Mouse (Mus musculus): ENCODE measurements at regions not wholly inside any gene's neighbourhood (a gene's known extent, or its start where the extent isn't known, plus 50 kb on each side); places are given as distances from the start of the nearest gene placed in this dataset.

- Histone ChIP-seq H3K27ac (ENCODE audit: insufficient read depth, low read depth) (no peak overlapping the region), H3K4me1 (ENCODE audit: control insufficient read depth in 1 of 2, insufficient read depth in 2 of 2) (no peaks in the 10 kb centered on the region), H3K9ac (ENCODE audit: insufficient read depth, low read depth) (no peak overlapping the region), H3K36me3 (replicated peaks in 1 of 2; ENCODE audit: control insufficient read depth in 1 of 2, insufficient read depth in 1 of 2, low read length in 1 of 2) (no peaks in the 10 kb centered on the region), H3K4me2 (ENCODE audit: insufficient read depth, low read depth, poor library complexity, severe bottlenecking) (no peak overlapping the region), H3K9me3 (replicated peaks; ENCODE audit: low read length) (peaks cover 73% of the 10 kb centered on the region), H3K4me3 (replicated peaks in 1 of 3; ENCODE audit: low read depth in 2 of 3, low read length in 2 of 3, poor library complexity in 1 of 3) (no peak overlapping the region), H3K27me3 (replicated peaks) (no peaks in the 10 kb centered on the region), H3K79me2 (replicated peaks; ENCODE audit: control insufficient read depth, extremely low read depth, insufficient read depth, poor library complexity, severe bottlenecking) (no peaks in the 10 kb centered on the region)
- TF ChIP-seq MAX (IDR thresholded peaks at IDR 0.05; ENCODE audit: low read length) = no peak
- TF ChIP-seq ELF1 (IDR thresholded peaks at IDR 0.05; ENCODE audit: low read depth, low read length) = no peak
- no peak for TF ChIP-seq PAX5 (IDR thresholded peaks at IDR 0.05; ENCODE audit: low read length)
- TF ChIP-seq EP300 (IDR thresholded peaks at IDR 0.05; ENCODE audit: low read length) = no peak
- no peak for TF ChIP-seq NRF1 (IDR thresholded peaks at IDR 0.05; ENCODE audit: low read depth, low read length)
- TF ChIP-seq UBTF (IDR thresholded peaks at IDR 0.05; ENCODE audit: low read depth, low read length) = no peak
- no peak for TF ChIP-seq E2F4 (IDR thresholded peaks at IDR 0.05; ENCODE audit: insufficient replicate concordance, low read depth, low read length)
- TF ChIP-seq ZC3H11A (IDR thresholded peaks at IDR 0.05; ENCODE audit: low read depth, low read length) = no peak
- no peak for TF ChIP-seq CHD1 (IDR thresholded peaks at IDR 0.05; ENCODE audit: low read depth, low read length)
- no peak for TF ChIP-seq IRF4 (IDR thresholded peaks at IDR 0.05; ENCODE audit: low read depth, low read length)
- TF ChIP-seq RAD21 (IDR thresholded peaks at IDR 0.05; ENCODE audit: low read depth, low read length) = no peak
- TF ChIP-seq JUND (conservative IDR thresholded peaks at IDR 0.05; ENCODE audit: low read depth, low read length) = no peak
- TF ChIP-seq MXI1 (IDR thresholded peaks at IDR 0.05; ENCODE audit: low read depth, low read length) = no peak
- dilution Hi-C loops (cut with MboI; ENCODE audit: extremely low pct_ligation_motif_present, extremely low pct_unique_long_range_greater_than_20kb, low sequenced_read_pairs) (no loop called here), in situ Hi-C loops (cut with MboI; ENCODE audit: low pct_ligation_motif_present, low pct_unique_long_range_greater_than_20kb, low sequenced_read_pairs) (no loop called here)
- no peak for DNase-seq (ENCODE audit: extremely low read depth)
Measured at GRCm38 (mm10) chr9:68357231-68357630, 296.4 kb upstream of the Rora start.

GRCm38 (mm10) chr9:68366973-68367372 lies 286.6 kb upstream of the Rora start:
- no peak overlapping the region for H3K4me2 ChIP-seq (ENCODE audit: insufficient read depth, low read depth, poor library complexity, severe bottlenecking)
- in situ Hi-C loops (cut with MboI; ENCODE audit: low pct_ligation_motif_present, low pct_unique_long_range_greater_than_20kb, low sequenced_read_pairs) = no loop called here
- no peak overlapping the region for H3K27ac ChIP-seq (ENCODE audit: insufficient read depth, low read depth)
- dilution Hi-C loops (cut with MboI; ENCODE audit: extremely low pct_ligation_motif_present, extremely low pct_unique_long_range_greater_than_20kb, low sequenced_read_pairs) = no loop called here
- no peak overlapping the region for H3K9ac ChIP-seq (ENCODE audit: insufficient read depth, low read depth)
- no peaks in the 10 kb centered on the region for H3K79me2 ChIP-seq (replicated peaks; ENCODE audit: control insufficient read depth, extremely low read depth, insufficient read depth, poor library complexity, severe bottlenecking)
- no peaks in the 10 kb centered on the region for H3K36me3 ChIP-seq (replicated peaks in 1 of 2; ENCODE audit: control insufficient read depth in 1 of 2, insufficient read depth in 1 of 2, low read length in 1 of 2)
- H3K4me3 ChIP-seq (replicated peaks in 1 of 3; ENCODE audit: low read depth in 2 of 3, low read length in 2 of 3, poor library complexity in 1 of 3) = no peak overlapping the region
- H3K27me3 ChIP-seq (replicated peaks) = no peaks in the 10 kb centered on the region
- peaks cover 74% of the 10 kb centered on the region for H3K9me3 ChIP-seq (replicated peaks; ENCODE audit: low read length)
- TF ChIP-seq ZNF384 (IDR thresholded peaks at IDR 0.05; ENCODE audit: low read depth, low read length) (no peak), POLR2A (IDR thresholded peaks at IDR 0.05; ENCODE audit: low read depth, low read length) (no peak), BHLHE40 (IDR thresholded peaks at IDR 0.05; ENCODE audit: low read depth, low read length) (no peak), MYC (IDR thresholded peaks at IDR 0.05; ENCODE audit: low read depth, low read length) (no peak), GABPA (IDR thresholded peaks at IDR 0.05; ENCODE audit: insufficient replicate concordance, low read depth, low read length) (no peak), CTCF (conservative IDR thresholded peaks at IDR 0.05 in 1 of 2, IDR thresholded peaks at IDR 0.05 in 1 of 2; ENCODE audit: low read depth in 2 of 2, low read length in 2 of 2) (no peak), EP300 (IDR thresholded peaks at IDR 0.05; ENCODE audit: low read length) (no peak)
- no peak for DNase-seq (ENCODE audit: extremely low read depth)
- H3K4me1 ChIP-seq (ENCODE audit: control insufficient read depth in 1 of 2, insufficient read depth in 2 of 2) = no peaks in the 10 kb centered on the region
